Mouse (Mus musculus) heart, embryonic 15.5 days (tissue): ENCODE results near the gene Vwa7. TPM values are rescaled to one million over a fixed set of nuclear protein-coding genes. Genes with fewer than 3 reads are reported as not detected.

Experiments
- ATAC-seq: fragments of 200-750 bp; cut with Nextera tagmentation; replicated peaks from 2 replicates; pipeline ENCODE4 v1.8.0; 2017; ENCODE audit warnings: low read depth, moderate TSS enrichment; ENCODE audit not compliant: insufficient number of reproducible peaks, insufficient read depth, low FRiP score
- H3K27ac ChIP-seq: fragments of 300-500 bp; sonication (generic); 2 replicates; pipeline ENCODE4 v1.5.1; 2015; ENCODE audit warnings: mild to moderate bottlenecking, inconsistent platforms
- H3K27me3 ChIP-seq: fragments of 300-500 bp; sonication (generic); 2 replicates; pipeline ENCODE4 v1.6.1; 2015; ENCODE audit warnings: inconsistent platforms
- H3K36me3 ChIP-seq: fragments of 300-500 bp; sonication (generic); 2 replicates; pipeline ENCODE4 v1.6.1; 2015; ENCODE audit warnings: mild to moderate bottlenecking, inconsistent platforms
- H3K4me1 ChIP-seq: fragments of 300-500 bp; sonication (generic); replicated peaks from 2 replicates; pipeline ENCODE4 v1.6.1; 2015; ENCODE audit warnings: inconsistent platforms
- H3K4me2 ChIP-seq: fragments of 300-500 bp; sonication (generic); 2 replicates; pipeline ENCODE4 v1.6.1; 2015; ENCODE audit warnings: inconsistent platforms, mild to moderate bottlenecking, moderate library complexity
- H3K4me3 ChIP-seq: fragments of 300-500 bp; sonication (generic); 2 replicates; pipeline ENCODE4 v1.5.1; 2015; ENCODE audit warnings: mild to moderate bottlenecking, inconsistent platforms
- H3K9ac ChIP-seq: fragments of 300-500 bp; sonication (generic); 2 replicates; pipeline ENCODE4 v1.6.1; 2015; ENCODE audit warnings: mild to moderate bottlenecking, inconsistent platforms
- H3K9me3 ChIP-seq: fragments of 300-500 bp; sonication (generic); replicated peaks from 2 replicates; pipeline ENCODE4 v1.6.1; 2016; ENCODE audit warnings: inconsistent platforms
- WGBS: fragments of 180-500 bp; shearing (Covaris S2); methylation state at CpG from one replicate; pipeline ENCODE4 v1.1.7; 2015; ENCODE audit warnings: mixed read lengths; 5-methylcytosine and 5-hydroxymethylcytosine counted together
- polyA plus RNA-seq: library from polyadenylated mRNA; unstranded; fragments of >200 nt; fragmentation: Nextera tagmentation; extraction: Ambion mirVana; gene quantifications from 2 replicates; pipeline ENCODE4 v1.2.1, GENCODE M21; 2015

The Vwa7 gene
- polyA plus RNA-seq, 1 experiment from 2014 or later = 0.31 TPM

GRCm38 (mm10) chr17:35015296-35015695, 1.1 kb upstream of the Vwa7 start:
- no peak overlapping the region for H3K4me2 ChIP-seq
- WGBS = 93% methylated on average over 16 of the region's 16 CpGs
- peaks cover 54% of the 10 kb centered on the region for H3K36me3 ChIP-seq
- H3K4me3 ChIP-seq = no peak overlapping the region
- peaks cover 16% of the 10 kb centered on the region for H3K4me1 ChIP-seq
- no peak overlapping the region for H3K9ac ChIP-seq
- H3K27me3 ChIP-seq = no peaks in the 10 kb centered on the region
- H3K9me3 ChIP-seq = no peaks in the 10 kb centered on the region
- no peak overlapping the region for H3K27ac ChIP-seq
- ATAC-seq = no peak

DNA sequence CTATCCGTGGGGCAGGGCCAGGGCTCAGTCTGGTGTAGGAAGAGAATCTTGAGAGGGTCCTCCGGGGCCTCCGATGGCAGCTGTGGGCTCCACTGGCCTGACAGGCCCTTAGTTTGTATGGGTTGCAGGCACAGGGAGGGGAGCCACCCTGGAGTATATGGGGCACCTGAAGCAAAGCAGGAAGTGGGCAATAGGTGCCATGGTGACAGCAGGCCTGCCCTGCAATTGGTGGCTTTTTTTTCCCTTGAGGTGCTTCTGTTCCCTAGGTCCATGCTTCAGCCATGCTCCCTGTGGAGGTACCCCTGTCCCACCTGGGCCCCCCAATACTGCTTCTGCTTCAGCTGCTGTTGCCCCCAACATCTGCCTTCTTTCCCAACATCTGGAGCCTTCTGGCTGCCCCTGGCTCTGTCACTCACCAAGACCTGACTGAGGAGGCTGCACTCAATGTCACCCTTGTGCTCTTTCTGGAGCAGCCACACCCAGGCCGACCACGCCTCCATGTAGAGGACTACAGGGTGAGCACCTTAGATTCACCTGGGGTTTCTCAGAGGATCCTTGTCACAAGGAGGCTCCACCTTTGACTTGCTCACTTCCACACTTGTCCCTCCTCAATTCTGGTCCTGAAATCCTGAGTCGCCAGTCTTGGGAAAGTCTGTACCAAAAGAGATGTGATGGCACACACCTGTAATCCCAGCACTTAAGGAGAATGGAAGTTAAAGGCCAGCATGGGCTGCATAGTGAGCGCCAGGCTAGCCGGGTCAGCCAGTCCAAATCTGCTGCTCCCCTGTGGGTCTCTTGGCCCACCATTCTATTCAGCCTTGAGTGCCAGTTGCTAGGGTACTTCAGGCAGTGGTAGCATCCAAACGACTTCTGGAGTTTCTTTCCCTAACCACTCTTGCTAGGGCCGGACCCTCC, 669 bp downstream of the Vwa7 start:
- Histone ChIP-seq H3K9me3 (no peaks in the 10 kb centered on the region), H3K27me3 (no peaks in the 10 kb centered on the region), H3K36me3 (peaks cover 37% of the 10 kb centered on the region), H3K4me2 (no peak overlapping the region), H3K4me1 (peaks cover 24% of the 10 kb centered on the region), H3K27ac (0 out of 2 replicates have a peak overlapping the region, but pooled peaks have one; percentile 13), H3K4me3 (no peak overlapping the region), H3K9ac (peak overlapping the region; percentile 37; the same call in 1 of the 2 replicates)
- ATAC-seq = no peak
- 77% methylated on average over 10 of the region's 10 CpGs for WGBS

DNA sequence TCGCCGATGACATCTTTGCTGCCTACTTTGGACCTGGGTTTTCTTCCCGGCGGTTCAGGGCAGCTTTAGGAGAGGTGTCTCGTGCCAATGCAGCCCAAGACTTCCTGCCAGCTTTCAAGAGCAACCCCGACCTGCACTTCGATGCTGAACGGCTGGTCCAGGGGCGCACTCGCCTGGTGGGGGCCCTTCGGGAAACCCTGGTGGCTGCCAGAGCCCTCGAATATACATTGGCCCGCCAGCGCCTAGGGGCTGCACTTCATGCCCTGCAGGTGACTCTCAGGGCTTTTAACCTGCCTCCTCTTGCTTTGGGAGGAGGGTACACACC, 1.3 kb downstream of the Vwa7 start:
- ATAC-seq = no peak
- Histone ChIP-seq H3K27me3 (no peaks in the 10 kb centered on the region), H3K4me3 (no peak overlapping the region), H3K4me2 (no peak overlapping the region), H3K4me1 (peaks cover 25% of the 10 kb centered on the region), H3K27ac (no peak overlapping the region), H3K9me3 (no peaks in the 10 kb centered on the region), H3K9ac (no peak overlapping the region), H3K36me3 (peaks cover 30% of the 10 kb centered on the region)
- WGBS = 67% methylated on average over 14 of the region's 14 CpGs

GRCm38 (mm10) chr17:35018171-35018570, 1.8 kb downstream of the Vwa7 start:
- Histone ChIP-seq H3K9ac (no peak overlapping the region), H3K4me1 (peaks cover 27% of the 10 kb centered on the region), H3K36me3 (peaks cover 25% of the 10 kb centered on the region), H3K9me3 (no peaks in the 10 kb centered on the region), H3K4me3 (no peak overlapping the region), H3K27ac (no peak overlapping the region), H3K27me3 (no peaks in the 10 kb centered on the region), H3K4me2 (no peak overlapping the region)
- ATAC-seq = no peak
- 77% methylated on average over 3 of the region's 3 CpGs for WGBS

GRCm38 (mm10) chr17:35019894-35020293, 3.5 kb downstream of the Vwa7 start:
- H3K4me1 ChIP-seq = peaks cover 40% of the 10 kb centered on the region
- no peak overlapping the region for H3K4me3 ChIP-seq
- WGBS = 79% methylated on average over 11 of the region's 11 CpGs
- no peak overlapping the region for H3K9ac ChIP-seq
- H3K27me3 ChIP-seq = no peaks in the 10 kb centered on the region
- no peak overlapping the region for H3K4me2 ChIP-seq
- no peak for ATAC-seq
- peaks cover 8% of the 10 kb centered on the region for H3K36me3 ChIP-seq
- H3K27ac ChIP-seq = no peak overlapping the region
- H3K9me3 ChIP-seq = no peaks in the 10 kb centered on the region

- Histone ChIP-seq H3K27me3 (no peaks in the 10 kb centered on the region), H3K9ac (no peak overlapping the region), H3K4me1 (peaks cover 41% of the 10 kb centered on the region), H3K36me3 (peaks cover 2% of the 10 kb centered on the region; the same call in 1 of the 2 replicates), H3K27ac (no peak overlapping the region), H3K9me3 (no peaks in the 10 kb centered on the region), H3K4me3 (no peak overlapping the region), H3K4me2 (no peak overlapping the region)
- 86% methylated on average over 8 of the region's 8 CpGs for WGBS
- ATAC-seq = no peak
Measured at GRCm38 (mm10) chr17:35020551-35020950, 4.2 kb downstream of the Vwa7 start.

- H3K9ac ChIP-seq = no peak overlapping the region
- peaks cover 35% of the 10 kb centered on the region for H3K4me1 ChIP-seq
- 0 out of 2 replicates have a peak overlapping the region, but pooled peaks have one; percentile 6 for H3K4me3 ChIP-seq
- ATAC-seq = peak; percentile 27
- peak overlapping the region; percentile 42 for H3K4me2 ChIP-seq
- peak overlapping the region; percentile 79 for H3K27ac ChIP-seq
- H3K27me3 ChIP-seq = no peaks in the 10 kb centered on the region
- WGBS = 10% methylated on average over 17 of the region's 17 CpGs
- H3K36me3 ChIP-seq = no peaks in the 10 kb centered on the region
- H3K9me3 ChIP-seq = no peaks in the 10 kb centered on the region
Measured at GRCm38 (mm10) chr17:35021163-35021808, 4.9 kb downstream of the Vwa7 start.

DNA sequence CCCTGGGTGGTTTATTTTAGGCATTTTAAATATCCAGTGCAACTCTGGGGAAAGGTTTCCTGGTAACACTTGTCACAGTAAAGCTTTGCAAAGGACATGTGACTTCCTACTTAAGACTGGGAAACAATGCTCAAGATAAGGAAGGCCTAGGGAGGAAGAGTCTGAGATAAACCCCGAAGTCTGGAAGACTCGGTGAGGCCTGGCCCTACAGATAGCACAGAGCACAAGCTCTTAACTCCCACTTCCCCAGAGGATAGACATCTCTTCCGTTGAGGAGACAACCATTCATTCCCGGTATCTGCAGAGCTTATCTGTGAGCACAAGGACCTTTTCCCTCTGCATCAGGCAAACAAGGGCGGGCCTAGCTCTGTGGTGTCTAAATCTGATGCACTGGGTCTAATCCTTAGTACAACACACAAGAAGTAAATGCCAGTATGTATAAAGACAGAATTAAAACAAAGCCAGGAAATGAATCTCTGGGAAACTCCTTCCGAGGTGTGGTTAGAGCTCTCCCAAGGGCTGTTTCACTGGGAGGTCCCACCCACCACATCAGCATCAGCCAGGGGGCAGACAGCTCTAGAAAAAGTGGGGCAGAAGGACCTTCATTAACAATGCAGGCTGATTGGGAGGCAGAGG, 5.6 kb downstream of the Vwa7 start:
- Histone ChIP-seq H3K4me2 (peak overlapping the region; percentile 42; the same call in 1 of the 2 replicates), H3K27me3 (no peaks in the 10 kb centered on the region), H3K4me3 (no peak overlapping the region), H3K27ac (peak overlapping the region; percentile 79), H3K9ac (no peak overlapping the region), H3K4me1 (peaks cover 32% of the 10 kb centered on the region), H3K36me3 (no peaks in the 10 kb centered on the region), H3K9me3 (no peaks in the 10 kb centered on the region)
- peak; percentile 79 for ATAC-seq
- 19% methylated on average over 6 of the region's 6 CpGs for WGBS

DNA sequence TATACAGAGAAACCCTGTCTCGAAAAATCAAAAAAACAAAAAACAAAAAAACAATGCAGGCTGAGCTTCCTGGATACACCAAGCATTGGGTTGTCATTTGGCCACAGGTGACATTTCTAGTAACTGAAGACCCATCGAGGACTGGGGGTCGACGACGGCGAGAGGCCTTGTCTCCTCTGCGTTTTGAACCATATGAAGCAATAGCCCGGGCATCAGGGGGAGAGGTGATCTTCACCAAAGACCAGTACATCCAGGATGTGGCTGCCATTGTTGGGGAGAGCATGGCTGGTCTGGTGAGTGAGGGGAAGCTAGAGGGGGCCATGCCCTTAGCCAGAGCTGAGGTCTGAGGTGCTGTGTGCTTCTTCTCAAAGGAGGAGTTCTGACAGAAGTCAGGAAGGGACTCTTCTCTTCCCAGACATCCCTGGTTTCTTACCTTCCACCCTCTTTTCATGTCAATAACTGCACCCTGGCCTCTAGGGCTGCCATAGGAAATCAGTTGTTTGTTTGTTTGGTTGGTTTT, 6.2 kb downstream of the Vwa7 start:
- H3K27ac ChIP-seq = peak overlapping the region; percentile 79
- 89% methylated on average over 8 of the region's 8 CpGs for WGBS
- no peak overlapping the region for H3K4me2 ChIP-seq
- peaks cover 36% of the 10 kb centered on the region for H3K4me1 ChIP-seq
- no peak overlapping the region for H3K4me3 ChIP-seq
- ATAC-seq = no peak
- no peaks in the 10 kb centered on the region for H3K36me3 ChIP-seq
- H3K9ac ChIP-seq = no peak overlapping the region
- no peaks in the 10 kb centered on the region for H3K27me3 ChIP-seq
- no peaks in the 10 kb centered on the region for H3K9me3 ChIP-seq

GRCm38 (mm10) chr17:35023221-35023620, 6.8 kb downstream of the Vwa7 start:
- Histone ChIP-seq H3K27me3 (no peaks in the 10 kb centered on the region), H3K9ac (no peak overlapping the region), H3K9me3 (no peaks in the 10 kb centered on the region), H3K36me3 (no peaks in the 10 kb centered on the region), H3K4me2 (no peak overlapping the region), H3K4me1 (peaks cover 39% of the 10 kb centered on the region), H3K4me3 (no peak overlapping the region), H3K27ac (peak overlapping the region; percentile 79; the same call in 1 of the 2 replicates)
- WGBS = 83% methylated on average over 5 of the region's 5 CpGs
- ATAC-seq = no peak

GRCm38 (mm10) chr17:35023756-35024155, 7.4 kb downstream of the Vwa7 start:
- H3K9me3 ChIP-seq = no peaks in the 10 kb centered on the region
- H3K4me3 ChIP-seq = no peak overlapping the region
- WGBS = 56% methylated on average over 4 of the region's 4 CpGs
- no peak overlapping the region for H3K9ac ChIP-seq
- H3K27ac ChIP-seq = 0 out of 2 replicates have a peak overlapping the region, but pooled peaks have one; percentile 79
- H3K4me1 ChIP-seq = peaks cover 39% of the 10 kb centered on the region
- ATAC-seq = no peak
- no peak overlapping the region for H3K4me2 ChIP-seq
- no peaks in the 10 kb centered on the region for H3K36me3 ChIP-seq
- H3K27me3 ChIP-seq = no peaks in the 10 kb centered on the region
